Comparison of ENCODE assay signal across 10 mouse cellular contexts in genomic region chr4:57279229-57279628, GRCm38 (mm10). TPM values are rescaled to one million over a fixed set of nuclear protein-coding genes. Genes with fewer than 3 reads are reported as not detected.
DNase-seq lines count a peak whose midpoint lies in the region; ATAC-seq and TF ChIP-seq lines count a peak whose summit lies in the region.
"Had no signal": no experiment of that assay in that cellular context is flagged by ENCODE, and none has a peak within 500 bp of the region (broad histone marks: within the 10 kb centered on the region; RNA-seq: fewer than 3 reads in every experiment).

No protein-coding gene starts in this region.

- no peak for TF ChIP-seq CTCF in intestine, postnatal 0 days (IDR thresholded peaks at IDR 0.05; ENCODE audit: low read depth)
- no peak for TF ChIP-seq CTCF in lung, postnatal 0 days (IDR thresholded peaks at IDR 0.05)

- H3K27me3 ChIP-seq in intestine, postnatal 0 days (replicated peaks; ENCODE audit: control insufficient read depth, insufficient read depth, low read length): no peaks in the 10 kb centered on the region
- H3K27me3 ChIP-seq in lung, postnatal 0 days (replicated peaks; ENCODE audit: insufficient read depth, low read length): no peaks in the 10 kb centered on the region
- H3K27me3 ChIP-seq: midbrain, embryonic 13.5 days had no signal

- no peak overlapping the region for H3K9ac ChIP-seq in intestine, postnatal 0 days (ENCODE audit: low read depth, low read length)
- H3K9ac ChIP-seq in lung, postnatal 0 days (replicated peaks; ENCODE audit: low read depth): no peak overlapping the region
- H3K9ac ChIP-seq: midbrain, embryonic 13.5 days had no signal

- H3K4me1 ChIP-seq in intestine, postnatal 0 days (replicated peaks; ENCODE audit: control insufficient read depth, insufficient read depth, low read length): peaks cover 5% of the 10 kb centered on the region
- peaks cover 5% of the 10 kb centered on the region; the same call in 1 of the 2 replicates for H3K4me1 ChIP-seq in lung, postnatal 0 days (ENCODE audit: insufficient read depth, low read depth, low read length)

- no peak overlapping the region for H3K4me3 ChIP-seq in intestine, postnatal 0 days (ENCODE audit: low read depth, low read length)
- no peak overlapping the region for H3K4me3 ChIP-seq in lung, postnatal 0 days (ENCODE audit: low read depth, low read length)
- H3K4me3 ChIP-seq: midbrain, embryonic 13.5 days had no signal

- intact Hi-C loops in gastrocnemius, postnatal 36 days (cut with DNase I): no loop called here

- no peak for ATAC-seq in intestine, postnatal 0 days
- ATAC-seq in lung, postnatal 0 days: no peak
- no peak for ATAC-seq in granulocyte monocyte progenitor cell, adult 5-6 weeks (replicated peaks; ENCODE audit: poor library complexity, severe bottlenecking)
- ATAC-seq: midbrain, embryonic 13.5 days had no signal

- peak overlapping the region; percentile 25 for H3K4me2 ChIP-seq in intestine, postnatal 0 days (replicated peaks; ENCODE audit: low read depth)
- H3K4me2 ChIP-seq in lung, postnatal 0 days (replicated peaks; ENCODE audit: low read depth, low read length): no peak overlapping the region
- H3K4me2 ChIP-seq: midbrain, embryonic 13.5 days had no signal

- peak; percentile 58 for DNase-seq in adrenal gland, postnatal 14 days
- no peak for DNase-seq in adrenal gland, postnatal 4 days (ENCODE audit: low spot score in 2 of 2)
- peak; percentile 36 for DNase-seq in CD4-positive, CD25-positive, alpha-beta regulatory T cell, adult 2 months (ENCODE audit: low read depth, low spot score)
- peak; percentile 46 for DNase-seq in lung, postnatal 0 days (ENCODE audit: low spot score)
- no peak for DNase-seq in layer of hippocampus, postnatal 10 days (ENCODE audit: low spot score in 2 of 2)
- DNase-seq in gastrocnemius, postnatal 36 days: no peak
- DNase-seq: right cerebral cortex, postnatal 4 days had no signal

- WGBS in intestine, postnatal 0 days: 10% methylated on average over 8 of the region's 8 CpGs
- WGBS in lung, postnatal 0 days: 16% methylated on average over 8 of the region's 8 CpGs

- H3K36me3 ChIP-seq in intestine, postnatal 0 days (ENCODE audit: control insufficient read depth, insufficient read depth): no peaks in the 10 kb centered on the region
- H3K36me3 ChIP-seq in lung, postnatal 0 days (ENCODE audit: insufficient read depth, low read length): no peaks in the 10 kb centered on the region
- H3K36me3 ChIP-seq: midbrain, embryonic 13.5 days had no signal

- peak overlapping the region; percentile 30 for H3K27ac ChIP-seq in intestine, postnatal 0 days (ENCODE audit: low read depth, low read length)
- H3K27ac ChIP-seq in lung, postnatal 0 days (ENCODE audit: low read length): no peak overlapping the region
- H3K27ac ChIP-seq: midbrain, embryonic 13.5 days had no signal

- H3K9me3 ChIP-seq in intestine, postnatal 0 days (ENCODE audit: control insufficient read depth): no peaks in the 10 kb centered on the region
- H3K9me3 ChIP-seq in lung, postnatal 0 days (ENCODE audit: low read length): no peaks in the 10 kb centered on the region
- H3K9me3 ChIP-seq: midbrain, embryonic 13.5 days had no signal

- TF ChIP-seq EP300 in lung, postnatal 0 days (IDR thresholded peaks at IDR 0.05): no peak

RNA-seq across cellular contexts. Expression of gene Ptpn3, which starts 22.4 kb away (rescaled TPM):
- total RNA-seq in adrenal gland, postnatal 14 days (2021): 19.0 and 26.2 TPM in 2 replicates
- 10 to 100 TPM; 29.0 to 34.7 TPM for total RNA-seq in adrenal gland, postnatal 4 days (2021)
- polyA plus RNA-seq in intestine, postnatal 0 days (2015; fragmentation: Nextera tagmentation; extraction: Ambion mirVana): 8.6 and 10.7 TPM in 2 replicates
- 4.7 and 6.1 TPM in 2 replicates for polyA plus RNA-seq in lung, postnatal 0 days (2015; fragmentation: Nextera tagmentation; extraction: Ambion mirVana)
- 1.9 and 5.9 TPM in 2 replicates for total RNA-seq in granulocyte monocyte progenitor cell, adult 5-6 weeks (2014; fragmentation: Nextera tagmentation)
- 0.99 and 8.9 TPM in 2 replicates for total RNA-seq in granulocyte monocyte progenitor cell, adult 5-6 weeks (2017)
- total RNA-seq in layer of hippocampus, postnatal 10 days (2021): 10 to 100 TPM; 31.6 to 36.2 TPM
- 10 to 100 TPM; 37.5 to 41.5 TPM for total RNA-seq in gastrocnemius, postnatal 36 days (2021)

Comparison
In these comparisons a context has a peak if more than half of its experiments do, and no peak if none do; other contexts are left out.
1. DNase-seq: peak in adrenal gland, postnatal 14 days (single experiment), CD4-positive, CD25-positive, alpha-beta regulatory T cell, adult 2 months (single experiment) and lung, postnatal 0 days (single experiment); none in adrenal gland, postnatal 4 days (0 of 2), layer of hippocampus, postnatal 10 days (0 of 2) and gastrocnemius, postnatal 36 days (0 of 2).